Mouse (Mus musculus) G1E-ER4 (cell line): ENCODE data around the gene Col6a6. TPM values are rescaled to one million over a fixed set of nuclear protein-coding genes. Genes with fewer than 3 reads are reported as not detected.

Source experiments
- GATA1 ChIP-seq: IDR thresholded peaks from one replicate; pipeline ENCODE4 v1.8.0; 2012; ENCODE audit warnings: low read length, inconsistent platforms
- polyA plus RNA-seq: library from polyadenylated mRNA; stranded (reverse); fragments of >175 nt; gene quantifications from 2 replicates; pipeline ENCODE4 v1.2.3, GENCODE M21; 2012

Gene Col6a6
- polyA plus RNA-seq, 1 experiment = not detected

- TF ChIP-seq GATA1 = no peak
Measured at GRCm38 (mm10) chr9:105770690-105771089, 57.3 kb downstream of the Col6a6 start.

GRCm38 (mm10) chr9:105765891-105766290, 62.1 kb downstream of the Col6a6 start:
- TF ChIP-seq GATA1 = no peak

GRCm38 (mm10) chr9:105764681-105765080, 63.3 kb downstream of the Col6a6 start:
- no peak for TF ChIP-seq GATA1

- TF ChIP-seq GATA1 = no peak
Measured at GRCm38 (mm10) chr9:105764127-105764526, 63.8 kb downstream of the Col6a6 start.

GRCm38 (mm10) chr9:105763625-105764024, 64.3 kb downstream of the Col6a6 start:
- TF ChIP-seq GATA1 = no peak

DNA sequence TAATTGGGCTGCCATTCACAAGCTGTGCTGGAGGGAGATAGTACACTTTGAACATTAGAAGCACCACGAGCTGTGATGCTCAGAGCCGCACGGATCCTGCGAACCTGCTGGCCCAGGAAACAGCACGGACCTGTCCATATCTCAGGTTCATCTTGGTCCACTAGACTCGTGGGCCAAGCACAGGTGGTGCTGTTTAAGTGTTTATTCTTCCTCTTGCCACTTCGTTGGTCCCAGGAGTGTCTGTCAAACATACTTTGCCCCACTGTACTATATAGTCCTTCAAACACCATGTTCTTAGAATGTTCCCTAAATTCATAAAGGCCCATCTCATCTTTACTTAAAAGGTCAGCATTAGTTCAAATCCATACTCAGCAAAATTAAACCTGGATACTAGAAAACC, 65.7 kb downstream of the Col6a6 start:
- TF ChIP-seq GATA1 = no peak

DNA sequence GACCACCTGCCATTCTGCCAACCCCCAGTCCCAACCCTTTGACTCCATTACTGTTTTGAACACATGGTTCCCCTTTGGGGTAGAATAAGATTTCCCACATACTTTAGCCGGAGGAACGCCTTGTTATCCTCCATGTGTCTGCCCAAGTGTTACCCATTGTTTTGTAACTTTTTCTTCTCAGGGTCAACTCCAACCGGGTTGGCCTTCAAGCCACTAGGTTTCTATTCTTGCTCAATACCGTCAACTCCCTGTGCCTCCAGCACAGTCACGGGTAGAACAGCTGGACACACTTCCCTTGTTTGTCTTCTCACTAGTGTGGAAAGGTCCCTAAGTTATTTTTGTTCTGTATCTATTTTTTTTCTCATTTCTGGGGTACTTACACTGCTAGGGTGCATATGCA, 69.1 kb downstream of the Col6a6 start:
- no peak for TF ChIP-seq GATA1

DNA sequence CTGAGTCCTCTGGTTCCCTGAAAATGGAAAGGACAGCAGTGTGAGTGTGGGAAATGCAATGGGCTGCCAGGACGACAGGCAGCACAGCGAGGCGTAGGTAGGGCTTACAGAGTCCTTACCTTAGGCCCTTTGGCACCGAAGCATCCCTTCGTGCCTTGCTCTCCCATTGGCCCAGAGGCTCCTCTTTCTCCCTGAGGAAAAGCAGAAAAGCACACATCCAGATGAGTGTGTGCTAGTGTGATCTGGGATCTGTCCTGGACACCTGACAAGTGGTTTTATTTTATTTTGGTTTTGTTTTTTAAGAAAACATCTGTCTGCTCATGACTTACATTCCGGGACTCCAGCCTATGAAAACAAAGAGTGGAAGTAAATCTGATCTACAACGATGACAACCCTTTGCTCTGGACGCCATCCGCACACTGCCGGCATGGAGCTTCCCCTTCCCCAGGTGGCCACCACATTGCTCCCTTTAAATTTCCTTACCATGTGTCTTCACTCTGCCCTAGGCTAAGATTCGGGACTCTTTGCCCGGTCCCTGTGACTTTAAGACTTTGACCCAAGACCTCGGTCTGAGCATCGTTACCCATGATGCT, 69.7 kb downstream of the Col6a6 start:
- TF ChIP-seq GATA1 = no peak

- no peak for TF ChIP-seq GATA1
Measured at GRCm38 (mm10) chr9:105754256-105754655, 73.7 kb downstream of the Col6a6 start.

DNA sequence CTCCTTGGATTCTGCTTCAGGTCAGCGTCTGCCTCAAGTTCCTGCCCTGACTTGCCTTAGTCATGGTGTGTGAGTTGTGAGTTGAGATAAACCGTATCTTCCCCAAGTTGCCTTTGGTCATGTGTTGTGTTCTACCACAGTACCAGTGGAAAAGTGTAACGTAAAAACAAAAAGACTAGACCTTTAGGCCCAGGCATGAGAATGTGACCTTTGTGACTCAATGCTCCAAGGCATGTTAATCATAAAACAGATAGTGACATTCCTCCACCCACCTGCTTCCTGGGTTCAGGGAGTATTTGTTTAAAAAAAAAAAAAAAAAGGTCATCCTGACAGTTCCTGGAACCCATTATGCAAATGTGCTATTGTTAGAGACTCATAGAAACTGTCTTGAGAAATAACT, 82.1 kb downstream of the Col6a6 start:
- TF ChIP-seq GATA1 = no peak

DNA sequence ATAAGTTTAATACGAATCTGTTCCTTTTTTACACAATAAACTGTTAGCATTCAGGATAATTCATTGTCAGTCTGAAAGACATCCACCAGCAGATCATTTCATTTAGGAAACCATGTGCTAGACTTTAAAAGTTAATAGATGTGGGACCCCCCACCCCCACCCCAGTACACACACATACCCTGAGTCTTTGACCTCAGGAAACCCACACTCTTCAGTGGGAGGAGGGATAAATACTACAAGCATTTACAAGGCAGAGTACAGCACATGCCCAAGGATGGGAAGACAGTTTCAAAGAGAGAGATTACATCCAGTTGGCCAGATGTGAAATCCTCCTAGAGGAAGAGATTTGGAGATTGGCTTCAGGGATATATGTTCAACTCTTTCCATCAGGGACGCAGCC, 87.5 kb downstream of the Col6a6 start:
- TF ChIP-seq GATA1 = no peak

GRCm38 (mm10) chr9:105739446-105739845, 88.5 kb downstream of the Col6a6 start:
- TF ChIP-seq GATA1 = no peak

GRCm38 (mm10) chr9:105737448-105737847, 90.5 kb downstream of the Col6a6 start:
- TF ChIP-seq GATA1 = no peak

GRCm38 (mm10) chr9:105735195-105735594, 92.8 kb downstream of the Col6a6 start:
- no peak for TF ChIP-seq GATA1

- no peak for TF ChIP-seq GATA1
Measured at GRCm38 (mm10) chr9:105734651-105735050, 93.3 kb downstream of the Col6a6 start.

- no peak for TF ChIP-seq GATA1
Measured at GRCm38 (mm10) chr9:105731976-105732375, 96.0 kb downstream of the Col6a6 start.

DNA sequence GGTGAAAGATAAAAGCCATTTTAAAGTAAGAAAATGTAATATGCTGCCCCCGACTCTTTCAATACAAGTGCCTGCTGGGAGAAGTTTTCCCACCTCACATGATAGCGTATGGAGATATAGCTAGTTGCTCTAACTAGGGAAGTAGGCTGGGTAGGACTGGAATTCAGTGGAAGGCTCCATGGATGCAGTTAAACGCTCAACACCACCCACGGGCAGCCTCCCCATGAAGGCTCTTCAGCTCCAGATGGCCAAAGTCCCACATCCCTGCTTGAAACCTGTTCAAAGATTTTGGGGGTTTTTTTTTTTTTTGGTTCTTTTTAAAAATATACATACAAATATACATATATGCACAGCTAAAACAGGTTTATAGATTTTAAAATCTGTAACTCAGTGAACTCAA, 107.5 kb downstream of the Col6a6 start:
- no peak for TF ChIP-seq GATA1

- no peak for TF ChIP-seq GATA1
Measured at GRCm38 (mm10) chr9:105719851-105720395, 108.0 kb downstream of the Col6a6 start.
